Mouse (Mus musculus) embryo, embryonic 10.5 days (tissue): ENCODE measurements around the gene Pde4c.

ENCODE experiments used
- DNase-seq: peaks from one replicate; pipeline ENCODE4 v3.0.0-alpha.2; 2015; ENCODE audit warnings: low spot score

The Pde4c gene

DNA sequence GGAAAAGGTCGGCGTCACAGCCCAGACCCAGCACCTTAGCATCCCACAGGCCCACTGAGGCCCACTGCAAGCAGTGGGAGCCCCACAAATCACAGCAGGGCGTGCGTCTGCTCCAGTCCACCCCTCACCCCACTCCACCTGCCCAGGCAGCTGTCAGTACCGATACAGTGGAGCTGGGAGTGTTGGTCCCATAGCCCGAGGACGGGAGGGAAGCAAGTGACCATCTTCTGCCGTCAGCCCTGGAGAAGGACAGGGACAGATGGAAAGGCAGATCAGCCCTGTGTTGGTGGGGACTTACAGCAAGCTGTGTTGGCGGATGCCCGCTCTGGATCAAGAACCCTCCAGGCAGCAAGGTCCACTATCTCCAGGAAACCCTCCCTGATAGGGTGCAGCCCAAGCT lies 65.5 kb downstream of the Pde4c start:
- DNase-seq = no peak

GRCm38 (mm10) chr8:70790846-70791245 lies 67.3 kb downstream of the Pde4c start:
- no peak for DNase-seq

DNA sequence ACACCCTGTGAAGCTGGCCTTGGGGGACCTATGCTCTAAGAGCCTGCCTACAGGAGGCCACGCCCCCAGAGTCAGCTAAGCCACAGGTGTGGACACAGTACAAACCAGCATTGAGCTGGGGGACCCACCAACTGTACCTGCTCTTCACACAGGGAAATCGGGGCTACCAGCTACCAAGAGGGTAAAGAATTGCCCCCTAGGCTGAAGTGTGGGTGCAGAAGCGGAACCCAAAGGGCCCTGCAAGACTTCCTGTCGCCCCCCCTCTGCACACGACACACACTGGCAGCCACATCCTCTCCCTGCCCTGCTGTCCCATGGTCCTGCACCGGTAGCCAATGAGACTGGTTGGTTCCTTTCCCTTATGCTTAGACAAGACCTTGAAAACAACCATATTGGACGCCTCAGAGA lies 67.8 kb downstream of the Pde4c start:
- DNase-seq = no peak

GRCm38 (mm10) chr8:70791975-70792691 lies 68.6 kb downstream of the Pde4c start:
- peak; percentile 98 for DNase-seq

DNA sequence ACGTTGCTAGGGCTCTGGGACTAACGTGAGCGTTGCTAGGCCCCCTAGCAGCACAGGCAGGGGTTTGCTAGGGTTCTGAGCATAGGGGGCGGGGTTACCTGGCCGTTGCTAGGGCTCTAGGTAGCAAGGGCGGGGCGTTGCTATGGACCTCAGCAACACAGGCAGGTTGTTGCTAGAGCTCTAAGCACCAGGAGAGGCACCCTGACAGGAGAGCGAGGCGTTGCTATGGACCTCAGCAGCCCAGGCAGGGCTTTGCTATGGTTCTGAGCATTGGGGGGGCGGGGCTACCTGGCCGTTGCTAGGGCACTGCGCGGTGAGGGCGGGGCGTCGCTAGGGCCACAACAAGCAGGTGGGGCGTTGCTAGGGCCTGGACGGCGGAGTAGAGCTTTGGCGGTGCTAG lies 69.2 kb downstream of the Pde4c start:
- DNase-seq = no peak

DNA sequence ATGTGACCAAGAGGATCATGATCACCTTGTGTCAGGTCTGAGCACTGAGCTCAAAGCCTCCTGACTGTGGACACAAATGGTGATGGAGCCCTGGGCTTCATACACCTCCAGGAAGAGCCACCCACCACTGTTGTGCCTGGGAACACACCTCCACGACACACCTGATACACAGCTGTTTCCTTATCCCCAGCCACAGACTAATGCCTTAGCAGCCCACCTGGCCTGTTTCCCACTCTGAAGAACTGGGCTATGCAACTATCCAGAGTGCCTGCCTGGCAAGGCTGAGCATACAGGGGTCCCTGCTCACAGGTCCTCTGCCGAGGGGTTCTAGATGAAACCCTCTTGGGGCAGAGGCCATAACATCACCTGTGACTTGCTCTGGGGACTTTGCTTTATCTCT lies 70.7 kb downstream of the Pde4c start:
- no peak for DNase-seq

- DNase-seq = no peak
These were observed 71.8 kb downstream of the Pde4c start for GRCm38 (mm10) chr8:70795370-70795769.

- no peak for DNase-seq
These were observed 73.0 kb downstream of the Pde4c start for GRCm38 (mm10) chr8:70796403-70797080.

DNA sequence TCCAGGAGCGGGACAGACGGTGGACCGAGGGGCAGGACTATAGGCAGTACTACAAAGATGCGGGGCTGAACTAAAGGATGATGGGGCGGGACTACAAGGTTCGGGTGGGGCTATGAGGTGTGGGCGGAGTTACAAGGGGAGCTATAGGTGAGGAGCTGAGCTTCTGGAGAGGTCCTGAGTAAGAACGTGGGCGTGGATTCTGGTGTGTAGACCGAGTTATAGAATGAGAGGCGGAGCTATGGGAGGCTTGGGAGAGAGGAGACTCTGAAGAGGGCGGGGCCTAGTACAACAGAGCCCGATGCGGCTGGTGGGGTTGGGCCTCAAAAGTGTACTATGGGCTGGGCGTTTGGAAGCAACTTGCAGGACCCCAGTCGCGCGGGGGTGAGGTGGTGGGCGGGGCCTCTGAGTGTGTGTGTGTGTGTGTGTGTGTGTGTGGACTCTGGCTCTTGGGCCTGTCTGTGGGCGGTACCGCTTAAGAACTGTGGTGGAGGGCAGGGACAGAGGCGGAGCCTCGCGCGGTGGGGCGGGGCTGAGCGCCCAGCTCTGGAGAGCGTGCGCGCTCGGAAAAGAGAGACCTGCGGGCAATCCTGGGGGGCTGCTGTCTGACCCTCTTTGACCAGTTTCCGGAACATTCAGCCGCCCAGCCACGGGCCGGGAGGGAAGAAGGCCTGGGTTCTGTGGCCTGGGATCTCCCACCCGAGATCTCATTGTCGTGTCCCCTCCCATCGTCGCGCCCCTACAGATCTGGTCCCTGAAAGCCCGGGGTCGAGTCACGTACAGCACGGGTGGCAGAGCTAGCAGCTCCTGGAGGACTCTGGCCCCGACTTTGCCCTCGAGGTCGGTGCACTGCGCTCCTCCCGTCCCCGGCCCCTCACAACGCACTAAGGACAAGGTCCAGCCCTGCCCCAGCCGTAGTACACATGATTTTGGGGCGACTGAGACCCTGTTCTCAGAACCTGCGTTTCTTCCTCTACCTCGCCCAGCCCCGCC lies 73.9 kb downstream of the Pde4c start:
- DNase-seq = peak; percentile 97

DNA sequence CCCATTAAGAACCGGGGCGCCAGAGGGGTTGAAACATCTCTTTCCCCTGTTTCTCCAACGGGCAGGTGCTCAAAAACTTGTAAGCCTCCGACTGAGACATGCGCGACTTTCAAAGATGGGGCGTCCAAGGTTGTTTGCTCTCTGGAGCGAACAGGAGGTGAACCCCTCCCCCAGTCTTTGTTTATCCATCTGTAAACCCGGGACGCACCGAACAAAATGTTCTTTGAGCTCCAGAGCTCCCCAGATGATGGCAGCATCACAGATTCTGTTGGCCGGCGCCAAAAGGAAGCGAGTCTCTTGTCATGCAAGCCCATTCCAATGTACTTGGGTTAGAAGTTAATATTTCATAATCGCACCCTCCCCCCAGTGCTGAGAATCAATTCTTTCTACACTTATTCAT lies 74.8 kb downstream of the Pde4c start:
- no peak for DNase-seq

GRCm38 (mm10) chr8:70800648-70801047 lies 77.1 kb downstream of the Pde4c start:
- DNase-seq = no peak
